Mouse (Mus musculus) heart, postnatal 0 days (tissue): Measurements from ENCODE around the gene Pkig.

Source experiments
- CTCF ChIP-seq: IDR thresholded peaks from 2 replicates; pipeline ENCODE4 v1.5.1; 2016; ENCODE audit warnings: antibody characterized with exemption, control low read depth, low read depth
- EP300 ChIP-seq: IDR thresholded peaks from 2 replicates; pipeline ENCODE4 v1.6.1; 2016; ENCODE audit warnings: antibody characterized with exemption, low read depth

DNA sequence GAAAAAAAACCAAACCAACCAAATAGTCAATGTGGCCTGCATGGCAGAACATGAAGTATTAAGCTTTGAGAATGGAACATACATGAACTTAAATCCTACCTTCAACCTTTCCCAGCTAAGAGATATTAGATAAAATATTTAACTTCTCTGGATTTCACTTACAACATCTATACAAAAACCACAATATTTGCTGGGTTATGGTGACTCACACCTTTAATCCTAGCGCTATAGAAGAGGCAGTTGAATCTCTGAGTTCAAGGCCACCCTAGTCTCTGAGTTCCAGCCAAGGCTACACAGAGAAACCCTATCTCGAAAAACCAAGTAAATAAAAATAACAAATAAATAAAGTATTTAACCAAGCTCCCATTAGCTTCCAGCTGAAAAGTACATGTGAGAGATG, 22.1 kb upstream of the Pkig start:
- TF ChIP-seq CTCF (no peak), EP300 (no peak)
